Mouse (Mus musculus) cortical plate, adult 2 months (tissue): ENCODE results near the gene Prrt2.

Experiments
- CTCF ChIP-seq: fragments of 200-500 bp; IDR thresholded peaks from 2 replicates; pipeline ENCODE4 v1.5.1; 2011; ENCODE audit warnings: mild to moderate bottlenecking, control low read depth, low read length; ENCODE audit not compliant: insufficient read depth; ENCODE audit errors: extremely low read depth
- POLR2A ChIP-seq: fragments of 200-500 bp; IDR thresholded peaks from 2 replicates; pipeline ENCODE4 v1.6.1; 2011; ENCODE audit warnings: mild to moderate bottlenecking, low read length, control low read depth; ENCODE audit not compliant: insufficient read depth; ENCODE audit errors: extremely low read depth

GRCm38 (mm10) chr7:127026984-127027726, 6.1 kb upstream of the Prrt2 start, which contains the start of gene Maz:
- no peak for TF ChIP-seq CTCF
- peak; percentile 77; the same call in 1 of the 2 replicates for TF ChIP-seq POLR2A
